Mouse (Mus musculus) embryo, embryonic 9.5 days (tissue): ENCODE measurements around the gene Plcb2.

Experiments used
- DNase-seq: peaks from one replicate; pipeline ENCODE4 v3.0.0-alpha.2; 2017; ENCODE audit errors: extremely low spot score

Gene Plcb2

DNA sequence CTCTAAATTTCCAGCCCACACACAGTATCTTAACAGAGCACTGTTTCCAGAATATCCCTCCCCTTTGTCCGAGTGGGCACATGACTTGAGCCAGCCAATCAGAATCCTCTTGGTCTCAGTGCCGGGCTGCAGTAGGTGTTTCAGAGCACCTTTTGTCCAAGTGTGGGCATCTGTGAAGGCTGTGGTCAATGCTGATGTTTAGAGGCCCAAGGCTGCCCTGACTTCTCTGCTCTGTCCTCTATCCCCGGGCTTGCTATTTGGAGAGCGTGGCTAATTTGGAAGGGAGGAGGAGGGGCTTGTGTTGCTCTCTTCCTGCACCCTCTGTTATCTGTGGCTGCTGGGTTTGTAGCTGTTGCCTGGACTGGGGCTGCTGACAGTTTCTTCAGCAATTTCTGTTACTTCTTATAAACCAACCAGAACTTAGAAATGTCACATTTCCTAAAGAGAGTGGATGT is 68.2 kb downstream of the Plcb2 start:
- peak; percentile 55 for DNase-seq

- no peak for DNase-seq
Observed at GRCm38 (mm10) chr2:118659493-118659892, 68.7 kb downstream of the Plcb2 start.

GRCm38 (mm10) chr2:118659077-118659476 is 69.2 kb downstream of the Plcb2 start:
- no peak for DNase-seq

- no peak for DNase-seq
Observed at GRCm38 (mm10) chr2:118658457-118658856, 69.8 kb downstream of the Plcb2 start.
